ENCODE assay signal across 8 mouse cellular contexts in genomic region chr12:111677421-111677820, GRCm38 (mm10). TPM values are rescaled to one million over a fixed set of nuclear protein-coding genes. Genes with fewer than 3 reads are reported as not detected.
DNase-seq lines count a peak whose midpoint lies in the region; ATAC-seq and TF ChIP-seq lines count a peak whose summit lies in the region.

No protein-coding gene starts in this region.

- H3K4me3 ChIP-seq in left cerebral cortex, adult 2 months: peak overlapping the region; percentile 82
- peak overlapping the region; percentile 76 for H3K4me3 ChIP-seq in embryonic facial prominence, embryonic 10.5 days
- H3K4me3 ChIP-seq in hindbrain, embryonic 15.5 days: peak overlapping the region; percentile 74
- peak overlapping the region; percentile 83 for H3K4me3 ChIP-seq in liver, postnatal 0 days (ENCODE audit: low read depth, low read length)

- DNase-seq in left cerebral cortex, adult 2 months (ENCODE audit: extremely low spot score in 1 of 2, low spot score in 2 of 2): no peak
- no peak for DNase-seq in left cerebral cortex, adult 18-20 months (ENCODE audit: low spot score in 2 of 2)
- DNase-seq in embryonic facial prominence, embryonic 10.5 days (ENCODE audit: low spot score): no peak
- DNase-seq in liver, postnatal 0 days: no peak
- DNase-seq in frontal cortex, postnatal 36 days (ENCODE audit: low spot score in 2 of 2): no peak
- DNase-seq in layer of hippocampus, adult 11-12 months (ENCODE audit: low spot score): no peak
- no peak for DNase-seq in right cerebral cortex, postnatal 10 days (ENCODE audit: low spot score in 2 of 2)

- ATAC-seq in hindbrain, embryonic 15.5 days (ENCODE audit: low FRiP score, low read depth): peak; percentile 28
- ATAC-seq in liver, postnatal 0 days: peak; percentile 22

- 16% methylated on average over 5 of the region's 5 CpGs for WGBS in embryonic facial prominence, embryonic 10.5 days
- WGBS in hindbrain, embryonic 15.5 days: 12% methylated on average over 5 of the region's 5 CpGs
- WGBS in liver, postnatal 0 days (ENCODE audit: insufficient replicate concordance): 22% methylated on average over 5 of the region's 5 CpGs

- TF ChIP-seq EP300 in liver, postnatal 0 days (IDR thresholded peaks at IDR 0.05; ENCODE audit: low read depth): no peak

- peaks cover 40% of the 10 kb centered on the region for H3K27me3 ChIP-seq in embryonic facial prominence, embryonic 10.5 days (replicated peaks; ENCODE audit: low read depth, poor library complexity, severe bottlenecking)
- no peaks in the 10 kb centered on the region for H3K27me3 ChIP-seq in hindbrain, embryonic 15.5 days
- peaks cover 16% of the 10 kb centered on the region for H3K27me3 ChIP-seq in liver, postnatal 0 days (ENCODE audit: insufficient read depth, low read length)

- peaks cover 27% of the 10 kb centered on the region for H3K36me3 ChIP-seq in embryonic facial prominence, embryonic 10.5 days (replicated peaks)
- H3K36me3 ChIP-seq in hindbrain, embryonic 15.5 days: peaks cover 2% of the 10 kb centered on the region; the same call in 1 of the 2 replicates
- peaks cover 3% of the 10 kb centered on the region; the same call in 1 of the 2 replicates for H3K36me3 ChIP-seq in liver, postnatal 0 days (replicated peaks; ENCODE audit: insufficient read depth, low read length)

- peak overlapping the region; percentile 93 for H3K4me2 ChIP-seq in hindbrain, embryonic 15.5 days
- peak overlapping the region; percentile 97 for H3K4me2 ChIP-seq in liver, postnatal 0 days (ENCODE audit: low read depth, low read length)

- intact Hi-C loops in left cerebral cortex, adult 2 months (cut with DNase I): no loop called here

- TF ChIP-seq CTCF in left cerebral cortex, adult 2 months (IDR thresholded peaks at IDR 0.05): no peak
- no peak for TF ChIP-seq CTCF in liver, postnatal 0 days (IDR thresholded peaks at IDR 0.05; ENCODE audit: low read depth)

- no peaks in the 10 kb centered on the region for H3K9me3 ChIP-seq in embryonic facial prominence, embryonic 10.5 days
- no peaks in the 10 kb centered on the region for H3K9me3 ChIP-seq in hindbrain, embryonic 15.5 days
- no peaks in the 10 kb centered on the region for H3K9me3 ChIP-seq in liver, postnatal 0 days (ENCODE audit: low read length)

- H3K27ac ChIP-seq in left cerebral cortex, adult 2 months: peak overlapping the region; percentile 93
- peak overlapping the region; percentile 93 for H3K27ac ChIP-seq in embryonic facial prominence, embryonic 10.5 days (replicated peaks)
- peak overlapping the region; percentile 93 for H3K27ac ChIP-seq in hindbrain, embryonic 15.5 days (replicated peaks)
- peak overlapping the region; percentile 90 for H3K27ac ChIP-seq in liver, postnatal 0 days (ENCODE audit: low read depth)

- H3K4me1 ChIP-seq in embryonic facial prominence, embryonic 10.5 days: peaks cover 45% of the 10 kb centered on the region
- peaks cover 28% of the 10 kb centered on the region for H3K4me1 ChIP-seq in hindbrain, embryonic 15.5 days (replicated peaks)
- H3K4me1 ChIP-seq in liver, postnatal 0 days (ENCODE audit: insufficient read depth): peaks cover 22% of the 10 kb centered on the region

- peak overlapping the region; percentile 76 for H3K9ac ChIP-seq in hindbrain, embryonic 15.5 days
- peak overlapping the region; percentile 65 for H3K9ac ChIP-seq in liver, postnatal 0 days (replicated peaks)

RNA-seq across cellular contexts. Expression of gene Trmt61a, which starts 0.5 kb away (rescaled TPM):
- total RNA-seq in left cerebral cortex, adult 2 months (2021): 10 to 100 TPM; 18.9 to 20.2 TPM
- total RNA-seq in left cerebral cortex, adult 18-20 months (2021): 10 to 100 TPM; 15.5 to 21.0 TPM
- polyA plus RNA-seq in embryonic facial prominence, embryonic 10.5 days (2016; fragmentation: Nextera tagmentation; extraction: Ambion mirVana): 17.7 and 19.6 TPM in 2 replicates
- 11.5 and 12.0 TPM in 2 replicates for polyA plus RNA-seq in hindbrain, embryonic 15.5 days (2015; fragmentation: Nextera tagmentation; extraction: Ambion mirVana)
- 4.3 and 5.7 TPM in 2 replicates for polyA plus RNA-seq in liver, postnatal 0 days (2015; fragmentation: Nextera tagmentation; extraction: Ambion mirVana)

RNA-seq across cellular contexts. Expression of gene Ckb, which starts 5.3 kb away (rescaled TPM):
- 1,000 to 10,000 TPM; 1,837 to 1,872 TPM for total RNA-seq in left cerebral cortex, adult 2 months (2021)
- total RNA-seq in left cerebral cortex, adult 18-20 months (2021): 1,000 to 10,000 TPM; 1,960 to 1,962 TPM
- 479 and 683 TPM in 2 replicates for polyA plus RNA-seq in embryonic facial prominence, embryonic 10.5 days (2016; fragmentation: Nextera tagmentation; extraction: Ambion mirVana)
- polyA plus RNA-seq in hindbrain, embryonic 15.5 days (2015; fragmentation: Nextera tagmentation; extraction: Ambion mirVana): 1,741 and 1,830 TPM in 2 replicates
- 28.1 and 32.7 TPM in 2 replicates for polyA plus RNA-seq in liver, postnatal 0 days (2015; fragmentation: Nextera tagmentation; extraction: Ambion mirVana)

RNA-seq across cellular contexts. Expression of gene Bag5, which starts 35.6 kb away (rescaled TPM):
- total RNA-seq in left cerebral cortex, adult 2 months (2021): 10 to 100 TPM; 60.9 to 61.8 TPM
- total RNA-seq in left cerebral cortex, adult 18-20 months (2021): 10 to 100 TPM; 61.7 to 62.1 TPM
- 50.2 and 58.0 TPM in 2 replicates for polyA plus RNA-seq in embryonic facial prominence, embryonic 10.5 days (2016; fragmentation: Nextera tagmentation; extraction: Ambion mirVana)
- polyA plus RNA-seq in hindbrain, embryonic 15.5 days (2015; fragmentation: Nextera tagmentation; extraction: Ambion mirVana): 65.1 and 67.8 TPM in 2 replicates
- 16.7 TPM in 2 replicates for polyA plus RNA-seq in liver, postnatal 0 days (2015; fragmentation: Nextera tagmentation; extraction: Ambion mirVana)

RNA-seq across cellular contexts. Expression of gene Apopt1, which starts 35.6 kb away (rescaled TPM):
- 10 to 100 TPM; 36.2 to 38.8 TPM for total RNA-seq in left cerebral cortex, adult 2 months (2021)
- total RNA-seq in left cerebral cortex, adult 18-20 months (2021): 10 to 100 TPM; 36.6 to 39.1 TPM
- polyA plus RNA-seq in embryonic facial prominence, embryonic 10.5 days (2016; fragmentation: Nextera tagmentation; extraction: Ambion mirVana): 56.2 and 56.4 TPM in 2 replicates
- 50.7 and 52.9 TPM in 2 replicates for polyA plus RNA-seq in hindbrain, embryonic 15.5 days (2015; fragmentation: Nextera tagmentation; extraction: Ambion mirVana)
- polyA plus RNA-seq in liver, postnatal 0 days (2015; fragmentation: Nextera tagmentation; extraction: Ambion mirVana): 21.5 and 22.1 TPM in 2 replicates

Comparison
In these comparisons a context has a peak if more than half of its experiments do, and no peak if none do; other contexts are left out.
1. RNA of gene Ckb, which starts 5.3 kb away (polyA plus RNA-seq): 1,741 to 1,830 TPM in hindbrain, embryonic 15.5 days and 479 to 683 TPM in embryonic facial prominence, embryonic 10.5 days; 28.1 to 32.7 TPM in liver, postnatal 0 days; every median in the first group is over 10 times any median in the second.
2. Peak in every context shown above with its lines, with median percentiles within 50 percentile points of each other: H3K27ac ChIP-seq and H3K4me3 ChIP-seq.